Mouse (Mus musculus) Patski (cell line): ENCODE results near the gene Gm20388. TPM values are rescaled to one million over a fixed set of nuclear protein-coding genes. Genes with fewer than 3 reads are reported as not detected.

Experiments used
- ATAC-seq: fragments of 100-300 bp; one replicate; pipeline ENCODE4 v1.8.0; 2021
- CTCF ChIA-PET: fragments of 350-600 bp; sonication (Branson Sonifier 250); formaldehyde crosslinking; loops from one replicate; lab custom pipeline; 2022; ENCODE audit warnings: inconsistent platforms; lab: Charles Lee
- POLR2A ChIA-PET: fragments of 350-600 bp; sonication (Branson Sonifier 250); formaldehyde crosslinking; loops from one replicate; lab custom pipeline; 2022; ENCODE audit warnings: antibody characterized with exemption, inconsistent platforms; lab: Charles Lee
- DNase-seq: peaks from one replicate; pipeline ENCODE4 v3.0.0-alpha.2; 2011; ENCODE audit warnings: low read depth, low spot score
- H3K27me3 ChIP-seq: fragments of 371-371 bp; one replicate; pipeline ENCODE4 v1.5.1; 2021
- CTCF ChIP-seq: fragments of 100-300 bp; IDR thresholded peaks from one replicate; pipeline ENCODE4 v1.5.1; 2021
- in situ Hi-C: fragments of 300-500 bp; cut with MboI; formaldehyde crosslinking; loops from 3 replicates; pipeline ENCODE4 v1.11.1; 2018; ENCODE audit warnings: low pct_unique_long_range_greater_than_20kb, mixed read lengths
- polyA plus RNA-seq: library from polyadenylated mRNA; unstranded; gene quantifications from one replicate; pipeline ENCODE4 v1.2.3, GENCODE M21; 2021

The Gm20388 gene
- polyA plus RNA-seq, 1 experiment from 2014 or later, result 86.7 TPM

- no peaks in the 10 kb centered on the region for H3K27me3 ChIP-seq
- no peak for TF ChIP-seq CTCF
- POLR2A ChIA-PET, result no interaction called here
- CTCF ChIA-PET, result interaction anchor here (1.5 to 1.9 kb wide), 2 partner anchors 10 to 49 kb away, joined by 3 to 5 read pairs; no protein-coding TSS in a partner anchor
- in situ Hi-C loops, result no loop called here
- ATAC-seq, result no peak
- DNase-seq, result no peak
These were observed 253.4 kb downstream of the Gm20388 start for GRCm38 (mm10) chr8:120164026-120164425.

GRCm38 (mm10) chr8:120167136-120167535 lies 256.5 kb downstream of the Gm20388 start:
- DNase-seq (no peak), ATAC-seq (no peak)
- CTCF ChIA-PET, result interaction anchor here (1.6 to 1.9 kb wide), 2 partner anchors 9 to 121 kb away, joined by 3 to 5 read pairs; partner anchors contain the start of gene Fam92b
- H3K27me3 ChIP-seq, result no peaks in the 10 kb centered on the region
- in situ Hi-C loops, result no loop called here
- POLR2A ChIA-PET, result no interaction called here
- TF ChIP-seq CTCF, result no peak

- in situ Hi-C loops, result no loop called here
- no peak for DNase-seq
- H3K27me3 ChIP-seq, result no peaks in the 10 kb centered on the region
- ChIA-PET POLR2A (no interaction called here), CTCF (interaction anchor here (1.6 to 2.3 kb wide), 3 partner anchors 9 to 121 kb away, joined by 3 to 8 read pairs (median 5); partner anchors contain the start of gene Fam92b)
- ATAC-seq, result no peak
- TF ChIP-seq CTCF, result no peak
These were observed 257.2 kb downstream of the Gm20388 start for GRCm38 (mm10) chr8:120167821-120168220.

GRCm38 (mm10) chr8:120169119-120169518 lies 258.5 kb downstream of the Gm20388 start:
- TF ChIP-seq CTCF, result no peak
- ATAC-seq (no peak), DNase-seq (no peak)
- POLR2A ChIA-PET, result no interaction called here
- in situ Hi-C loops, result no loop called here
- CTCF ChIA-PET, result interaction anchor here (2.3 kb wide), 1 partner anchor 10 kb away, joined by 8 read pairs; no protein-coding TSS in a partner anchor
- no peaks in the 10 kb centered on the region for H3K27me3 ChIP-seq

GRCm38 (mm10) chr8:120173195-120173594 lies 262.6 kb downstream of the Gm20388 start:
- ChIA-PET POLR2A (no interaction called here), CTCF (no interaction called here)
- H3K27me3 ChIP-seq, result no peaks in the 10 kb centered on the region
- no peak for DNase-seq
- no peak for ATAC-seq
- in situ Hi-C loops, result no loop called here
- TF ChIP-seq CTCF, result no peak

GRCm38 (mm10) chr8:120174606-120175005 lies 264.0 kb downstream of the Gm20388 start:
- POLR2A ChIA-PET, result interaction anchor here (1.4 kb wide), 1 partner anchor 20 kb away, joined by 5 read pairs; no protein-coding TSS in a partner anchor
- no peak for ATAC-seq
- TF ChIP-seq CTCF, result no peak
- DNase-seq, result no peak
- CTCF ChIA-PET, result no interaction called here
- no peaks in the 10 kb centered on the region for H3K27me3 ChIP-seq
- in situ Hi-C loops, result no loop called here

GRCm38 (mm10) chr8:120176605-120177004 lies 266.0 kb downstream of the Gm20388 start:
- POLR2A ChIA-PET, result no interaction called here
- no peak for DNase-seq
- no peak for ATAC-seq
- no peak for TF ChIP-seq CTCF
- in situ Hi-C loops, result no loop called here
- CTCF ChIA-PET, result interaction anchor here (1.6 to 1.9 kb wide), 3 partner anchors 9 to 112 kb away, joined by 3 to 6 read pairs (median 5); no protein-coding TSS in a partner anchor
- H3K27me3 ChIP-seq, result no peaks in the 10 kb centered on the region

GRCm38 (mm10) chr8:120177318-120178123 lies 266.9 kb downstream of the Gm20388 start, which contains the start of gene Fam92b:
Gene Fam92b, minus strand, starts transcription at chr8:120177466.
- ChIA-PET POLR2A (no interaction called here), CTCF (interaction anchor here (1.5 to 3.5 kb wide), 6 partner anchors 10 to 150 kb away, joined by 5 to 25 read pairs (median 6); no protein-coding TSS in a partner anchor)
- in situ Hi-C loops, result no loop called here
- DNase-seq, result peak; percentile 84
- ATAC-seq, result peak; percentile 45
- TF ChIP-seq CTCF, result no peak
- no peaks in the 10 kb centered on the region for H3K27me3 ChIP-seq

GRCm38 (mm10) chr8:120178124-120178514 lies 267.5 kb downstream of the Gm20388 start:
- H3K27me3 ChIP-seq, result no peaks in the 10 kb centered on the region
- ATAC-seq (no peak), DNase-seq (no peak)
- ChIA-PET POLR2A (no interaction called here), CTCF (interaction anchor here (0.7 to 3.5 kb wide), 11 partner anchors 10 to 149 kb away, joined by 3 to 25 read pairs (median 6); no protein-coding TSS in a partner anchor)
- TF ChIP-seq CTCF, result no peak
- in situ Hi-C loops, result no loop called here

GRCm38 (mm10) chr8:120179027-120179431 lies 268.4 kb downstream of the Gm20388 start:
- in situ Hi-C loops, result no loop called here
- H3K27me3 ChIP-seq, result no peaks in the 10 kb centered on the region
- CTCF ChIA-PET, result interaction anchor here (0.5 to 3.5 kb wide), 28 partner anchors 8 to 421 kb away, joined by 3 to 25 read pairs (median 4); no protein-coding TSS in a partner anchor
- ATAC-seq (peak; percentile 59), DNase-seq (no peak)
- POLR2A ChIA-PET, result interaction anchor here (0.5 kb wide), 1 partner anchor 13 kb away, joined by 3 read pairs; no protein-coding TSS in a partner anchor
- TF ChIP-seq CTCF, result no peak
